Mouse (Mus musculus) ES-Bruce4 (cell line): ENCODE data around the gene CN725425.

Experiments
- CTCF ChIP-seq: IDR thresholded peaks from one replicate; pipeline ENCODE4 v1.8.1; 2011; ENCODE audit warnings: low read depth, low read length
- POLR2A ChIP-seq: IDR thresholded peaks from one replicate; pipeline ENCODE4 v1.8.1; 2011; ENCODE audit warnings: low read length; ENCODE audit not compliant: insufficient read depth

DNA sequence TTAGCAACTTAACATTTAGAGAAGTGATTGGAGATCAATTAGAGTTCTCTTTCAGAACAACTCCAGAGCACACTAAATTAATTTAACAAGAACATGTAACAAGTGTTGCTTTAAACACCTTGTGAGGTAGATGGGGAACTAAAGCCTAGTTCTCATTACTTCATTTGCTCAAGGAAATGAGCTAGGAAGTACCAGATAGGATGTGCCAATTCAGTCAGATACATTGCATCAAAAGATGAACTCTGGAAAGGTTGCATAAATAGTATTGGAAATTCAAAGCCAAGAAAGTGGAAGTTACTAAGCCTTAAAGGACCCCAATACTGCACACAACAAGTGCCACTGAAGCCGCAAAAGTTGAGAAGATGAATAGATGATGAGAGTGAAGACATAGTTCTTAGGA, 3.2 kb downstream of the CN725425 start:
- no peak for TF ChIP-seq POLR2A
- no peak for TF ChIP-seq CTCF
